Mouse (Mus musculus) CD4-positive, CD25-positive, alpha-beta regulatory T cell, adult 2 months (primary cell): ENCODE data around the gene Grin2a.

ENCODE experiments used
- DNase-seq: peaks from one replicate; pipeline ENCODE4 v3.0.0-alpha.2; 2012; ENCODE audit warnings: low read depth, low spot score

The Grin2a gene

DNA sequence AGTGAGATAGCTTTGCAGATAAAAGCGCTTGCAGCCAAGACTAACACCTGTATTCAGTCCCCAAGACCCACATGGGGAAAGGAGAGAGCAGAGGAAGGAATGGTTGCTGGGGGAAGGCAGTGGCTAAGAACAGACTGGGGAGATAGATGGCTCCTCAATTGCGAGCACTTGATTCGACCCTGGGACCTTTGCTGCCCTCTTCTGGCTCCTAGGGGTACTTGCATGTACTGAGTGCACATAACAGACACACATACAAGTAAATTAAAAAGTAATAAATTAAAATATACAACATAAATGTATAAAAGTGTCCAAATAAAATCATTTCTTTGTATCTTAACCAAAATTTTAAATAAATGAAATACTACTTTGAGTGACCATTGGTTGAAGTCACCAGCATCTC, 129.7 kb downstream of the Grin2a start:
- no peak for DNase-seq

DNA sequence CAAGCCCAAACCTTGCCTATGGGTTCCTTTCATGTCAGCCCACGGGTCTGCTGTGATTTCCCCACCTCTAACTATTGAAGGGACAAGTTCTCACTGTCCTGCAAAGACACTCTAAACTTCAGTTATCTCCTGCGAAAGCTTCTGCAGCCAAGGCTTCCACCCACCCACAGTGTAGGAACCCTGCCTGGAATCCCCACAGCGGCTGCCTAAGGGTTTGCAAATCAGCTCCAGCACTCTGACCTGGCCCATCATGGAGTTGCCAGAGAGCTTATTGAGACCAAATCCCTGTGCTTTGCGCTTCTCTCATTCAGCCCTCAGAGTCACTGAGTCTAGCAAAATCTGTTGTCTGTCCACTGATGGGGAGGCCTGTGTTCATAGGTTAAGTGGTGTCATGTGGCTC, 130.3 kb downstream of the Grin2a start:
- DNase-seq = no peak

DNA sequence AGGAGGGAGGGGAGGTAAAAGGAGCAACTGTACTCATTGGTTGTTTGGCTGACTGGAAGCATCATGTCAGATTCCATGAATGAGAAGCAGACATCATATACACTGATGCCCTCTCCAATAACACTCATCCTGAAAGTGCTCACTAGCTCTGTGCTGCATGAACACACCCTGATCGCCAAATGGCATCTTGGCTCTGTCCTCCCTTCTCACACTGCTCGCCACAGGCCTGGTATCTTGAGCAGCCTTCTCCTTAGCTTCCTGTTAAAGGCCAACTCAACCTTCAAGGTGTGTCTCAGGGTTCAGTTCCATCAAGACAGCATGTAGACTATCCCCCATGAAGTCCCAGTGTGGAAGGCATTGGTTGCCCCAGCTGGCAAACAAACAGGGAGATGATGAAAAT, 137.6 kb downstream of the Grin2a start:
- no peak for DNase-seq

DNA sequence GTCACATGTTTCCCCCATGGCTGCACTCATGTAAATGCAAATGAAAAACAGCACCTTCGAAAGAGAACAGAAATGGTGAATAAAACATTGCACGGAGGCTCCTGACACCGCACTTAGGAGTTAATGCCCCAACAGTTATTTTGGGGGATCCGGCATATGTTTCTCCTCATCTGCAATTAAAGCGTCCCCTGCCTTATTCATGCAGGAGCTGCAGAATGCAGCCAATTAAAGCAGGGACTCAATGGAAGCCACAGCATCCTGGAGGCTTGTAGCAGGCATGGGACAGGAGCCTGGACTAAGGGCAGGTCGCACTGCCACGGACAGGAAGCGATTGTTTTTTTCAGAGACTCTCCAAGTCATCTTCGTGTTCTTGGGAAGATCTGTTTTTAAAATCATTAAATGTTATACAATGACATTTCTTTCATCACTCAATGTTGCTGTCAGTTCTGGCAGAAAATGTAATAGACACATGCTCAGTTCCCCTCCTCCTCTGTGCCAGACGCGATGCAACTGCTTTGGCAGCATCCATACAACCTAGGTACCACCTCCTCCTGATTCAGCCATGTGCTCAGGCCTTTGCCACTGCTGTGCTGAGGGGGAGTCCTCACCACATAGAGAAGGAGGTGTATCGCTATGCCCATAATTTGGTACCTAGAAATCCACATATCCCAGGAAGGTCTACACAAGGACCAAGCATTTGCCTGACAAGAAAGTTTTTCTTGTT, 143.9 kb downstream of the Grin2a start:
- no peak for DNase-seq

DNA sequence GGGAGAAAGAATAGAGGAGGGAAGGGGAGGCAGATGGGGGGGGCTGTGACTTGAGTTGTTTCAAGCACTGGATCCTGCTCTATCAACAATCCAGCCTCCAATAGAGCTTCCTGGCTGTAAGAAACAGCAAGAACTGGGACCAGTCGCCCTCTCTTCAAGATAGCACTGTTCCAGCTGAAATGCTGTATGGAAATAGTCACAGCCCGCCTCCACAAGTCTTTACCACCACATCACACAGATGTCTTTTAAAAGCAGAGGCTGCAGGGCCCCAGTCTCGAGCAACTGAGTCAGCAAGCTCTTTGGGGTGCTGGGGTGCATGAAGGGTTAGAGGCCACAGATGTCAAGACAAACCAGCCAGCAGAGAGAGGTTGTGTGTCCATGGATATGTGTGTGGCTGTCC, 153.9 kb downstream of the Grin2a start:
- DNase-seq = no peak

DNA sequence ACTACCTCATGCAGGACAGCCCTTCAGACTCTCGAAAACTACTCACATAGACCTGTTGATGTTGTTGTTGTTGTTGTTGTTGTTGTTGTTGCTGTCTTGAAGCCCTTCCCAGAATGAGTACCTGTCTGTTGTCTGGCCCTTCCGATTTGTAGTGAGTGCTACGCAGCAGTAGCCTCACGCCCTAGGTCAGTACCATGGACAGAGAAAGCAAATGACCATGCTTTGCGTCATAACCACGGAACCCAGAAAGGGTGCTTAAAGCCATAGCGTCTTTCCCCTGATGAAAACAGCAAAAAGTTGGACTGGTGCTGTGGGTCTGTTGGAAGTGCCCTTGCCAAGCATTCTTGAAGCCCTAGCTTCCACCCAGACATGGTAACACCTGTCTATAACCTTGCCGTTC, 158.8 kb downstream of the Grin2a start:
- no peak for DNase-seq

DNA sequence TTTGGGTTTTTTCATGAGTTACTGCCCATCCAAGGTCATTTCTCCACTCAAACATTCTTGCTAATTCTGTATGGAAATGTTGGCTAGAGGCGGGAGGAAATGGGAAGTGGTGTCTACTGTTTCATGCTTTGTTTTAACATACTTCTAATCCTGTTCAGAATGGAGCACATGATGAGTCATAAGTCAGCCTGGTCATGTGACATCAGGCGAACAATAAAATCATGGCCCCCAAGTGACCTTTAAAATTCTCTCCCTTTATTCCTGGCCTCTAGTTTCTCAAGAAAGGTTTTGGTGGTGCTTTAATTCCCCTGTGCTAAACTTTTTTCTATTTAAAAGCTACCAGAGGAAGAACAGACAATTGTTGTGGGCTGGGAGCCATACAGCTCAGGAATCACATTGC, 161.1 kb downstream of the Grin2a start:
- no peak for DNase-seq

DNA sequence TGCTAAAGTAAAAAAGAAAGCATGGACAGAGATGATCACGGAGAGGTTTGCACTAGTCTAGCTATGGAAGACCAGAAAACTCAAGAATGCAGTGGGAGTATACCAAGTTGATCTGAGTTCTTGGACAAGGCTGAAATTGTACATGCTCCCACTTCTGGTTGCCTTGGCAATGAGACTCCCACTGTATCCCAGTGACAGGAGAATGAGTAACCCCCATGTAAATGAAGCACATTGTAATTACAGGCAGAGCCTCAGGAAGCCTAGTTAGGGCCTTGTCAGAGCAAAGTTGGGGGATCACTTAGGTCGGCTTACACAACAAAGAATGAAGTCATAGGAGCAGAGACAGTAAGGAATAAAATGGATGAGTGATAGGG, 170.3 kb downstream of the Grin2a start:
- no peak for DNase-seq

DNA sequence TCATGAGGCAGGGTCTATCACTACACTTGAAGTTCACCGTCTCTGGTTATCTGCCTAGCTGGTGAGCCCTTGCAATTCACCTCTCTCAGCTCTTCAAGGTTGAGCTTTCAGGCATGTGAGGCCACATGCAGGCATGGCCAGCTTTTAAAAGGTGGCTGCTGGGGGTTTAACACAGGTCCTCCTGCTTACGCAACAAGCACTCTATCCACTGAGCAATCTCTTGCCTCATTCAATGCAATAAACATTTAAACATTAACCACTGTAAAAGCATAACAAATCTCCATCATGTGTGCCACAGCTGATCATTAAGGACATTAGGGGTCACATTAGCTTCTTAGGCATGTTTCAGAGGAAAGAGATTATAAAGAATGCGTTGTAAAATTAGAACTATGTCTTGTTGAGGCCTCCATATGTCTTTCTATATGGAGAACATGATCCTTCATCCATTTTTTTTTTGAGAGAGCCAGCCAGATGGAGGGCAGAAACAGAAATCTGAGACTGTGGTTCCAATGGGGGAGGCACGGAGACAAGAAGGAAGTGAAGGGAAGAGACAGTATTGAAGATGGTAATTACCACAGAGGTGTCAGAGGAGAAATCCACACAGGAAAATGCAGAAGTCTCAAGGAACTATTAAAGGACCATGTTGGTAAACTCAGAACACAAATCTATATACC, 170.8 kb downstream of the Grin2a start:
- no peak for DNase-seq

DNA sequence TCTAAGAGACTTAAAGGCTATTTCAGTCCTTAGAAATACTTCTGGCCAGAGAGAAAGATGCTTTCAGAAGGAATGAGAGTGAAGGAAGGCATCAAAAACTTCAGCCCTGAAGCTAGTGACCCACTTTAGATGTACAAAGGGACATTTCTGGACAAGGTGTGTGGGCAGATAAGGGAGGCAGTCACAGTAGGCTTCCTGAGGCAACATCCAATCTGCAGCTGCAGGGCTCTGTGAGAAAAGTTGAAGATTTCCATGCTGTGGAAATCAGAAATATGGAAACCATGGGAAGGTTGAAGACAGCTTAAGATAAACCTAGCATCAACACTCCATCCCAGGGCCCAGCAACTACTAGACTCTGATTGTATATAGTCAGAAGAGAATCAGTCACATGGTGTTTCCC, 171.7 kb downstream of the Grin2a start:
- DNase-seq = no peak

DNA sequence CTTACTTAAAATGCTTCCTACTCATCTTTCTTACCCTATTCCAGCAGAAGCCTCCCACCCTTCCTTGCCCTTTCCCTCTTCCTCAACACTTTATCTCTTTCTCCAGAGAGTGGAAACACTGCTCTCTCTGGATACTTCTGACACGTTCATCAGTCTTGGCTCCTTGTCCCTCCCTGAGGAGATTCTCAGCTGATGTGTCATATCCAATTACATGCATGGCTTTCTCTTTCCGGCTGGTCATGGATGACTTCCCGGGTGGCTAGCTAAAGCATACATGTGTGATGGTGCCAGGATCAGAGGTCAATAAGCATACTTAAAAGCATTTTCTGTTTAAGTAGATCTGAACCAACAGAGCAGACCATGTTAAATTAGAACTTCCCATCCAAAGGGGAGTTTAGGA, 175.9 kb downstream of the Grin2a start:
- no peak for DNase-seq

DNA sequence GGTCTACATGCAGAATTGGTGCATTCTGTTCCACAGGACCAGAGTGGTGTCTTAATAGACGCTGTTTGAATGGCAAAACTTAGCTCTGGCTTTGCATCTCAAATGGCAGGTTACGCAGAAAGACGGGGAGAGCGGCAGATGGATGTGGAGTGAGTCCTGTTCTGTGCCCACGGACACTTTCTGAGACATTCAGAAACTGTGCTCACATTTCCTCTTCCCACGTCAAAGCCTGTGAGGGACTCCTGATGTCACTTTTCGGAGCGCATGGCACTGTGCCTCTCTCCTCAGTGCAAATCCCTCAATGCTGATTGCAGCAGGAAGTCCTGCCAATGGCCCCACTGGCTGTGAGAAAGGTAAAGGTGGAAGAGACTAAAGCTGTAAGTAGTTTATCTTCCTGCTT, 194.0 kb downstream of the Grin2a start:
- DNase-seq = no peak

DNA sequence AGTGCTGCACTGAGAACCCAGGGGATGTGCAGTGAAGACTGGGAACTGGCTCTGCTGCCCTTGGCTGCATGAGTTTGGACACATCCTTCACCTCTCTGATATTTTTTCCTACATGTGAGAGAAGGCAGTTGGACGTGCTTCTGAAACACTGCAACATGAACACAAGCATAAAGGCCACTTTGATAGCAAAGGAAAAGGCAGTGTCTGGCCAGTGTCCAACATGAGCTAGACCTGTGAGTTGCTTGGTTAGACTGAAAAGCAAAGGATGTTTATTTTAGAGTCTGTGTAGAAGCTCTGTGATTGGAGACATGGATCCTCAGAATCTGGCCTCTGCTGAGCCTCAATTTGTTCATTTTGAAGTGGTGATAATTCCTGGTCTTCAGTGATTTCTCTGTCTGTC, 195.1 kb downstream of the Grin2a start:
- DNase-seq = no peak

DNA sequence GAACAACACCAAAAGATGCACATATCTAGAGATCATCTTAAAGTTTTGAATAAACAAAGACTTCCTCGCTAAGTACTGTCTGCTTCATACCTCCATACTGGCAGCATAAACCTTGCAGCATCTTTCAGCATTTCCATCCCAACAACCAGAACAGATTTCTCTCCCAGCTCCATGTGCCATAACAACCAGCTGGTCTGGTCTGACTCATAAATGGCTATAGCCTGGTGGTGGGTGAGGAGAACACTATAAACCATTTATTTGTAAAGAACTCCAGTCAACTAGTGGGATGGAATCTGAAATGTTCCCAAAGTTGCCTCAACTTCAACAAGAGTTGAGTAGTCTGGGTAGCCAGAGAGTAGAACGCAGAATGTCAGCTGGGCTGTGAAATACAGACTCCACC, 202.4 kb downstream of the Grin2a start:
- no peak for DNase-seq

DNA sequence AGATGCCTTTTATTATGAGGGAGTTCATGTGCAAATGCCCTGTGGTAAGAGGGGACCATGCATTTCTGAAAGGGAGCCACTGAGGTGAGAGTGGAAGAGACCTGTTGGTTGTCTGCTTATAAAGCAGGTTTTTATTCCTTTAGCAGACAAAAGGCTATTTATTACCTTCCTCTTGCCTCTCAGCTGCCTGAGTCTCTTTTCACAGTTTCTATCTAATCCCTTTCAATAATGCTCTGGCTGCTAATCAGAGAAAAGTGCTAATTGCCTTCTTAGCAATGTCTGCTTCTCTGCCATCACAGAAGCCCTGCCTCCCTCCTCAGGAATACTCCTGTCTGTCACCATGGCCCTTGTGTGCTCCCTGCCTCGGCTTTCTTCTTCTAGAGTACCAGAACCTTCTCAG, 209.1 kb downstream of the Grin2a start:
- DNase-seq = no peak

DNA sequence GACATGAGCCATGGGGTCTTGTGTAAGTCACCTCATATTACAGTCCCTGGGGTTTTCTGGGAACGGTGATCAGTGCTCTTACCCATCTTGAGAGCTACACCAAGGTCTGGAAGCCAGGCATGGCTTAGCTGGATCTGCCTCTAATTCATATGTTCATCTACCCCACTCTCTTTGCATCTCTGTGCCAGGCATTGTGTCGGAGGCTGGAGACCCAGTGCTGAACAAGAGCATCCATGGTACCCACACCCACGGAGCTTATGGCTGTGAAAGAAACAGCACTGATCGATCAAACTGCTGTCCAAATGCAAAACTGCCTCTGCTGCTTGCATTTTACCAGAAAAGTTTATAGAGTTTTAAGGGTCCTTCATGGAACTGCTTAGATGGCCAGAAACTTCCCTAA, 209.5 kb downstream of the Grin2a start:
- no peak for DNase-seq

DNA sequence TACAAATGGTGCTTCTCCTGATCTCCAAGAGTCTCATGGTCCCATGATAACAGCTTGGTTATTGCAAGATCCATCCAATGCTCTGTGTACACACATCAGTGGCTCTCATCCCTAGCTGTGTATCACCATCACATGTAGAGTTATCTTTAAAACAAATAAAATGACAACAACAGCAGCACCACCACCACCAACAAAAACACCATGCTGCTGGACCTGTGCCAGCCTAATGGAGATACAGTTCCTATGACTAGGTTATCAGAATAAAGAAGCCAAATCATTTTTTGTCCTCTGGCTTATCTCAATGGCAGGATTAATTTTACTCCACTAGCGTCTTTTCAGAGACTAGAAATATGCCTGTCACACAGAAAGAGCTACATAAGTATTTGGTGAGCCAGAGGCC, 226.4 kb downstream of the Grin2a start:
- no peak for DNase-seq

DNA sequence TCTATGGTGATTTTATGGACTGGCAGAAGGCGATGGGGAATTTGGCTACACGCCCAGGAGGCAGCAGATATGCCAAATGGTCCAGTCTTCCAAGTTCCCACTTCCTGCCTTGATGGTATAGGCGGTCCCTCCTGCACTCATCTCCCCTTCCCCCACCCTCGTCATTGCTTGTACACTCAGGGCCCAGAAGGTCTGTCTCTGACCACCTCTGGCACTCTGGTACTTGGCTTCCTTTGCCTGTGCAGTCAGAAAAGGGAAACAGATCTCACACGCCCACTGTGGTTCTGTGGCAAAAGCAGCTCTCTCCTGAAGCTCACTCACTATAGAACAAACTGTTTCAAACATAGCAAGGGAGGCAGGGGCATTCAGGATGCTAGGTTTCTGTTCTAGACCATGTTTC, 227.0 kb downstream of the Grin2a start:
- no peak for DNase-seq

DNA sequence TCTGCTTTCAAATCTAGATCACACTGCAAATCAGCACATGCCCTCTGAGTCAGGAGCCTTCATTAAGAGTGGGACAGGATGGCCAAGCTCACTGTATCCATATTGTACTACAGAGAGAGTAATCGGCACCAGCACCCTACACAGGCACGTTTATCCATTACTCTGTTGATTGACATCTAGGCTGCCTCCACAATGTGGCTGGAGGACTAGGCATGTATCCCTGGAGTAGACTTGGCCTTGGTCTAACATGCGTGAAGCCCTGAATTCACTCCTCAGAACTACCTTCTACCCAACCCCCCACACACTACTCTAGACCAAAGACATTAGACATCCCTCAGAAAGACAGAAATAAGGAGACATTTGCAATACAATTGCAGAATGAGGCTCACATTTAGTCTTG, 227.4 kb downstream of the Grin2a start:
- no peak for DNase-seq

DNA sequence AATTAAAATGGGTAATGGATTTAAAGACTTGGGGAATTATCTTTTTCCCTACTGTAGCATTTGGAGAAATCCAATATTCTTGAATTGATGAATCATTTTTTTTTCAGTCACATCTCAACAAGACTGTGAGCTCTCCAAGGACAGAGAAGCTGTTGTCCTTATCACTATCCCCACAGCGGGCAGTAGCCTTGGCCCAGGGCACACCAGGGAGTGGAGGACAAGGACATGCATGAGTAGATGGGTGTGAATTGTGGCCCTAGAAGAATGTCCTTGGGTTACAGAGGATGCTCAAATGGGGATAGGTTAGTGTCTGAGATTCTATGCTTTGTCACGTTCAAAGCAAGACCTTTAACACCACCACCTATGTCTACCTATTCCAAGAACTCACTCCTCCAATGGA, 231.3 kb downstream of the Grin2a start:
- DNase-seq = no peak

DNA sequence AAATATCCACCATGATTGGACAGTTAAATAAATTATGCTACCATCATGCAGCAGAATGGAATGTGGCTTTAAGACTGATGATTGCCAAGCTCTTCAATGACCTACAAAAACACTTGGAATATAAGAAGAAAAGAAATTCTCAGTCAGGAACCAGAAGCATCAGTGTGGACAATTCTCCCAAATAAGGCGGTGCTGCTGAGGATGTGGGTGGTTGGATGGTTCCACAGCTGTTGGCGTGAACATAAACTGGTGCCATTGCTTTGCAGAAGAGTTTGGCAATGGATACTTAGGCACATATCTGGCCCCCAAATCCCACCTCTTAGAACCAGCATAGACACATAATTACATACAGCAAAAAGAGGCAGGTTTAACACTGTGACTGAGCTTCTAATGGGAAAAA, 235.0 kb downstream of the Grin2a start:
- no peak for DNase-seq

DNA sequence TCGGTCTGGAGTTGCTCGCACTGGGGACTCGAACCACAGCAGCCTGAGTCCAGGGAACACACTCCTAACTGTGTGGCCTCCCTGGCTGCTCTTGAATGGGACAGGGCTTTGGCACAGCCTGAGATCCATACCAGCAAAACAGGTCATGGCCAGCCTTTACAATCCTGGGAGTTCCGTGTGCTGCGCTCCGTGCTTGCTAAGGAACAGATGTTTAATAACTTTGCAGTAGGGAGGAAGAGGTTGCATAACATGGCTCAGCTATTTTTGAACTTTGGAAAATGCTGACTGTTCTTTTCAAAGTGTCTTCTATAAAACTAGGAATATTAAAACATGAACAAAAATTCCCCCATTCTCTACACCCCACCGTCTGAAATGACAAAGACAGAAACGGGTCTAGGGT, 238.5 kb downstream of the Grin2a start:
- no peak for DNase-seq

DNA sequence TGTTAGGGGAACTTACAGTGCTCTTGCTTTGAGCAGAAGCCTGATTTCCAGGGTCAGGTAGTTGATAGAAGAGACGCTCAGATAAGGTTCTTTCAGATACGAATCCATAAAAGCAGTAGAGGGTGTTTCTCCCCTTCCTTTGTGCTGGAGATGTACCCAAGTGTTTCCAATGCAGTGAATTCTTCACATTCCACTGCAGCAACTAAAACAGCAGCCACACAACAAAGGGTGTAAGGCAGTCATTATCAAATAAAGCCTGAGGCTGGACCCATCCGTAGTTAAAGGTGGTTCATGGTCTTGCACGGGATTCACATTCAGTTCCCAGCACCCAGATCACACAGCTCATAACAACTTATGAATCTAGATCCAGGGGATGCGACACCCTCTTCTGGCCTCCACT, 241.3 kb downstream of the Grin2a start:
- DNase-seq = no peak

DNA sequence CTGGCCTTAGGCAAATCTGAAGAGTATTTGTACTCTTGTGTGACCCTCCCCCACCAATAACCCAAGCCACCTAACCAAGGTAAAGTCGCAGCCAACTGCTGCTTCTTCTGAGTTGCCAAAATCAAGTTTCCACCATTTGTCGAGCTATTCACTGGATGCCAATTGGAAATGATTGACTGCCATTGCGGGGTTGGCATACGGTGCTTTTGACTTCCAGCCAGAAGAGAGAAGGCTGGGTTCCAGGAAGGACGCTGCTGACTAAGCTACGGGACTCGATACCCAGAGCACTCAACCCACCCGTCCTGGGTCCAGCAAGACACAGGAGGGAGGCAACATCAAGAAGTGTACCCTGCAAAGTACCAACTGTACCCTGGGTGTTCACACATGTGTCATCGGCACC, 242.3 kb downstream of the Grin2a start:
- DNase-seq = no peak
